Mouse (Mus musculus) retina, embryonic 14.5 days (tissue): ENCODE data around the gene C1galt1.

Experiments used
- DNase-seq: peaks from one replicate; pipeline ENCODE4 v3.0.0-alpha.2; 2015; ENCODE audit warnings: low spot score

Gene C1galt1

GRCm38 (mm10) chr6:7859161-7859560 is 14.5 kb downstream of the C1galt1 start:
- DNase-seq: no peak

DNA sequence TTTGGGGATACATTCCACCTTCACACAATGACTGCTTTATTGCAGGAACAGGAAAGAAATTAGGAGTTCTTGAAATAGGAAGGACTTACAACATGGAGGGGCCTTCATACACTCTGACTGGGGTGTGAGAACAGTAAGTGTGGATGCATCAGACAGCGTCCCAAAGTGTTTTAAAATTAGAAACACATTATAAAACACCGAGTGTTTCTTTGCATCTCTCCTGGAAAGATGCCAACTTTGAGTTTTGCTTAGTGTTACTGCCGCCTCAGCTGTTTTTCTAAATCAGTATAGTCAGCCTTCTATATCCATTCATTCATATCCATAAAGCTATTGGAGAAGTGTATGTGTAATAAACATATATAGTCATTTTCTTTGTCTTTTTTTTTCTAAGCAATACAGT is 16.4 kb downstream of the C1galt1 start:
- DNase-seq: no peak

DNA sequence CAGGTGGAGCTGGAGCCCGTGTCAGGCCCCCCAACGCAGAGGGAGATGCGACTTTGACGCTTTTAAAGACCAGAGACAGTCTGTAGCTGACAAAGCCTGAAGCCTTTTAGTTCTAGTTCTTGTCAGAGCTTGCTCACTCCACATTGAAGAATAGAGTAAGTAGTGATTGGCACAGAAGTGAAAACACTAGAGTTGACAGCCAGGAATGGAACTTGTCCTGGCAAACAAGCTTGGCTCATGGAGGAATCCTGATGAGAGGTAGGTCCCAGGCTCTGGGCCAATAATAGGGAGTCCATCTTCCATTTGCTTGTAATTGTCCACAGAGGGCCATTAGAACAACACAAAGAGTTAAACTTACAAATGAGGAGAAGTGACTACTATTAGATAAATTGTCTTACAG is 18.7 kb downstream of the C1galt1 start:
- DNase-seq: no peak

GRCm38 (mm10) chr6:7876836-7877235 is 32.2 kb downstream of the C1galt1 start:
- no peak for DNase-seq

- DNase-seq: no peak
Measured at GRCm38 (mm10) chr6:7881595-7882128, 37.0 kb downstream of the C1galt1 start.

DNA sequence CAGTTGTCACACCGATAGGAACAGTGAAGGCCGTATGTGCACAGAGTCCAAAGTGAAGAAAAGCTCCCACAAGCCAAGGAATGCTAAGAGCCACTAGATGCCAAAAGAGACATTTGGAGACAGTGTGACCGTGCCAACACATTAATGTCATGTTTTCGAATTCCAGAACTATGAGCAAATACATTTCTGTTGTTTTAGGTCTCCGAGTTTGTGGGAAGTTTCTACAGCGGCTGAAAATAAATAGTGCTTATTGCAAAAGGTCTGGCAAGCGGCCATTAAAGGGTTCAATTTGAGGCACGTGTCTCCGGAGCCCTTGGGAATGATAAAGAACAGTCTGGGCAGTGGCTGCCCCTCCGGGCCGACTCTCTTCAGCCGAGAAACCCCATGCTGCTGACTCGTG is 37.9 kb downstream of the C1galt1 start:
- no peak for DNase-seq

DNA sequence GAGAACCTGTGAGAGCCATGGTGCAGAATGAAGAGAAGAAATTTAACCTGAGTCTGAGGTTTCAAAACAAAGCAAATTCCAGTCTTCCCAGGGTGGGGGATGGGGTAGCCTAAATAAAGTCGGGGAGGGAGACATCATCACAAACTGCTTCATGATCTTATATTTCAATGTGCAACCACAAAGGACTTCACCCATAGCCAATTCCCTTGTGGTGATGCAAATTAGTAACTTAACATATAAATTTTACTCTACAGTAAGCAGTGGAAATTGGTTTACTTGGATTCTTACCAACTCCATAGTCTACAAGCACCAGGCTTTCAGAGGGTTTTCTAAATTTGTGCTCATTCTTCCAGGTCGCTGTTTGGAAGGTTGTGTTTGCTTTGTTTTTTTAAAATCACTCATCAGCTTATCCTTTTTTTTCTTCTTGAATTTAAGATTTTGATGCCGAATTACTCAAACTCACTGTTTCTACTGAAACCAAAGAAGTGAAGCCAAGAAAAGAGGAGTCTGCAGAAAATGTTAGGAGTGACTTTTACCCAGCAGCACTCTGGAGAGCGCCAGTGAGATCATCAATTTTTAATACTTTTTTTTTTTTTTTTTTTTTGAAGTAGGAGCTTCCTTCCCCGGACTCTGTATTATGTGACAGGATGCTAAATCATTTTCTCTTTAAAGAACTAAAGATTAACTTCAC is 41.5 kb downstream of the C1galt1 start:
- peak; percentile 13 for DNase-seq

GRCm38 (mm10) chr6:7886685-7887004 is 42.0 kb downstream of the C1galt1 start:
- no peak for DNase-seq

DNA sequence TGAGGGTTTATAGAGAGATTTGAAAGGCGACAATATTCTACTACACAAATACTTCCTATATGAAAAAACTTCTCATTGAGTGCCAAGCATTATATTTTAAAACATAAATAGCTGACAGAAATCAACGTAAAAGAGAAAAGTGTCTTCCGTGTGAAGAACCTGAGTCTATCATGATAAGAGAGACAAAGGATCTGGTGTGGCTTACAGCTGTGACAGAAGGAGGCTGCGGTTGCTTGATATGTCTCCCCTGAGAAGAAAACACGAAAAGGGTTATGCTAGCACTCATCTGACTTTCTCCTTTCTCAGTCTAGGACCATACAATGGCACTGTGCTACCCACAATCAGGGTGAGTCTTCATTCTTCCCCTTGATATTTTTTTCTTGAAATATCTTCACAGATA is 51.7 kb downstream of the C1galt1 start:
- DNase-seq: no peak

GRCm38 (mm10) chr6:7912015-7912414 is 67.4 kb downstream of the C1galt1 start:
- no peak for DNase-seq
